Mouse (Mus musculus): Measurements from ENCODE around the gene Pde6g. TPM values are rescaled to one million over a fixed set of nuclear protein-coding genes. Genes with fewer than 3 reads are reported as not detected.
"Not testable (repeated sequence)": the region's sequence is repeated elsewhere in the genome, so short reads cannot be mapped to it uniquely, and the experiment has no call there.

Pde6g gene
- polyA plus RNA-seq, 1 experiment from 2014 or later = 0.34 TPM

DNA sequence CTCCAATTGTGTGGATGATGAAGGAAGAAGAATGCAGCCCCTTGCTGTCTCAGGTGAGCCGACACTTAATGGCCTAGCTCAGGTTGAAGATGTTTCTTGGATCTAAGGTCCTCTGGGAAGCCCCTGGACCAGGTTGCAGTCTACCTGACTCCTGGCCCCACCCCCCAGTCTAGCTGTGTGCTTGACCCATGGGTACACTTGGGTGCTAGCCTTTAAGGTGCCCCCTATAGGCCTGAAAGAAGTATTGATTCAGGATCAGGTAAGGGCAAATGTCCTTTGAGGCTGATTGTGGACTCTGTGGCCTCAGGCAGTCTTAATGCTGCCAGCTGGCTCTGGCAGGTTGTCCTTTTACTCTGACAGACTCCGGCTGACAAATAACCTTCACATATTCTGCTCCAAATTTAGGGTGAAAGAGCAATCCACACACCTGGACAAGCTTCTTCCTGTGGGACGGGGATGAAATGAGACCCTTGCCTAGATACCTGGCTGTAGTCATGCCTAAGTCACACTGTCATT, 10.5 kb downstream of the Pde6g start:
- H3K9me3 ChIP-seq = no peaks in the 10 kb centered on the region
- ATAC-seq = no peak
- no peaks in the 10 kb centered on the region for H3K4me1 ChIP-seq (replicated peaks)
- no peaks in the 10 kb centered on the region for H3K27me3 ChIP-seq (replicated peaks)
- H3K36me3 ChIP-seq = no peaks in the 10 kb centered on the region
- no peak overlapping the region for H3K4me3 ChIP-seq (replicated peaks)
- 91% methylated on average over 3 of the region's 3 CpGs for WGBS
- H3K4me2 ChIP-seq (replicated peaks) = no peak overlapping the region
- H3K9ac ChIP-seq = no peak overlapping the region
- H3K27ac ChIP-seq = no peak overlapping the region

DNA sequence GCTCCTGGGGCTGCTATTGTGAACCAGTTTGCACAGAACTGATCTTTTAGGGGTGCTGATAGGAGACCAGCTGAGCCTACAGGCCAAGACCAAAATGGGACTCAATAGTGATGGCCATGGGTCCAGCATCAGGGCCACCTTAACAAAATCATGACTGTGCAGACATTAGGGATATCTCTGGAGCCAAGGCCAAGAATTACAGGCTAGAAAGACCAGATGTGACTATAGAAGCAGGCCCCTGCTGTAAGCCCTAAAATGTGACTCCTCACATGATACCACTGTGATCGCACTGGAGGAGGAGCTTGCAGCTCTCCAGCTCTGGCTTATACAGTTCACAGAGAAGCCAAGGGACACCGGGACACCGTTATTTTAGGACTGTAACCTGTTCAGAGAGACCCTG, 11.0 kb downstream of the Pde6g start, which contains the start of gene Tspan10:
Tspan10 (plus strand) TSS at position 301 of the 400 bp plus-strand sequence.
- Histone ChIP-seq H3K4me1 (replicated peaks) (no peaks in the 10 kb centered on the region), H3K9ac (no peak within 1 kb of the TSS), H3K9me3 (no peaks in the 10 kb centered on the region), H3K27ac (no peak within 1 kb of the TSS), H3K4me3 (replicated peaks) (no peak within 1 kb of the TSS), H3K27me3 (replicated peaks) (no peaks in the 10 kb centered on the region), H3K4me2 (replicated peaks) (no peak within 1 kb of the TSS), H3K36me3 (no peaks in the 10 kb centered on the region)
- no peak for ATAC-seq
- WGBS = 88% methylated on average over 3 of the region's 3 CpGs

DNA sequence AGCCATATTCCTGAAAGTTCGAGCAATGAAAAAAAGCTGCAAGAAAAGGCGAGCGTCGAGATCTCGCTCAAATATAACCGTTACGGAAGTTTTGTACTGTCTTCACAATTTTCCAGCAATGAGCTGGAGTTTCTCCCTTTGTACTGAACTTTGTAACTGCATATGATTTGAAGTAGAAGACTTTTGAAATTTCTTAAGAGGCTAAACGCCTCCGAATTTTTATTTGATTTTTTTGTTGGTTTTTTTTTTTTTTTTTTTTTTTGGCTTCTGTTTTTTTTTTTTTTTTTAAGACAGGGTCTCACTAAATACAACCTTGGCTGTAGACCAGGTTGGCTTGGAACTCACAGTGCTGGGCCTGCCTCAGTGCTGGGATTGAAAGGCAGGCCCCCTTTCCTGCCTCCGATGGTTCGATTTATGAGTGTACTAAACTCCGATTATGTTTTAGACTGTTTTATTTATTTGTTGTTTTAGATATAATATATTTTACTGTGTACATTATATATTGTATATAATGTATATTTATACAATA, 15.4 kb downstream of the Pde6g start:
- WGBS = 23% methylated on average over 12 of the region's 12 CpGs
- peaks cover 4% of the 10 kb centered on the region for H3K4me1 ChIP-seq (replicated peaks)
- peak overlapping the region; percentile 79; the same call in 1 of the 2 replicates for H3K27ac ChIP-seq
- 0 out of 2 replicates have a peak, but pooled peaks cover 11% of the 10 kb centered on the region for H3K36me3 ChIP-seq
- no peak for ATAC-seq
- H3K4me3 ChIP-seq (replicated peaks) = peak overlapping the region; percentile 100
- peak overlapping the region; percentile 100 for H3K9ac ChIP-seq
- H3K9me3 ChIP-seq = no peaks in the 10 kb centered on the region
- no peaks in the 10 kb centered on the region for H3K27me3 ChIP-seq (replicated peaks)
- peak overlapping the region; percentile 80 for H3K4me2 ChIP-seq (replicated peaks)

DNA sequence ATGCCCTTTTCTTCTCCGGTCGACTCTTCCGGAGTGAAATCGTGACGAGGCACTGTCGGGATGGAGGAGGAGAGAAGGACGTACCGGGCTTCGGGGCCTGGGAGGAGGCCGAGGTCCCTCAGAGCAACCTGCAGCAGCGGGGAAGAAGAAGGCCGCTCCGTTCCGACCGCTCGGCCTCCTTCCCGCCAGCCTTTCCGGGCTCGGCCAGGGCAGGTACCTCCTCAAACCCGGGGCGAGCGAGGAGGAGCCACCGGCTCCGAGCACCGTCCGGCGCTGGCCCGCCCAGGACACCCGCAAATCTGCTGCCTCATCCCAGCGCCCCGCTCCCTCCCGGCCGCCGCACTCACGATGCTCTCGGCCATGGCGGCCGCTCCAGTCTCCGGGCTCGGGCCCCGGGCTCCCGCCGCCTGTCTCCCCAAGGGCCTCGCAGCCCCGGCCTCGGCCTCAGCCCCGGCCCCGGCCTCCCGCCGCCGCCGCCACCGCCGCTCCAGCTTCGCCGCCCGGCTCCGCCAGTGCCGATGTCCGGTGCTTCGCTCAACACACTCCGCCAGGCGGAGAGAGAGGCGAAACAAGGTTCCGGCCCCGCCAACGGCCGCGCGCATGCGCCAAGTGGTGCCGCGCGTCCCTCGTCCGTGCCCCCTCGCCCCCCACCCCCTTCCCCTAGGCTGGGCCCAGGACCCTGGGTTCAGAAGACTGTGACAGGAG, 16.0 kb downstream of the Pde6g start, which contains the start of gene Nploc4:
Nploc4 (minus strand) TSS at position 557 of the 705 bp plus-strand sequence.
- Histone ChIP-seq H3K9me3 (no peaks in the 10 kb centered on the region), H3K4me2 (replicated peaks) (peak within 1 kb of the TSS; percentile 80), H3K27ac (peak within 1 kb of the TSS; percentile 79), H3K4me3 (replicated peaks) (peak within 1 kb of the TSS; percentile 100), H3K4me1 (replicated peaks) (peaks cover 4% of the 10 kb centered on the region), H3K27me3 (replicated peaks) (no peaks in the 10 kb centered on the region), H3K9ac (peak within 1 kb of the TSS; percentile 100), H3K36me3 (0 out of 2 replicates have a peak, but pooled peaks cover 17% of the 10 kb centered on the region)
- WGBS = under 1% methylated on average over 65 of the region's 77 CpGs
- peak; percentile 93 for ATAC-seq

DNA sequence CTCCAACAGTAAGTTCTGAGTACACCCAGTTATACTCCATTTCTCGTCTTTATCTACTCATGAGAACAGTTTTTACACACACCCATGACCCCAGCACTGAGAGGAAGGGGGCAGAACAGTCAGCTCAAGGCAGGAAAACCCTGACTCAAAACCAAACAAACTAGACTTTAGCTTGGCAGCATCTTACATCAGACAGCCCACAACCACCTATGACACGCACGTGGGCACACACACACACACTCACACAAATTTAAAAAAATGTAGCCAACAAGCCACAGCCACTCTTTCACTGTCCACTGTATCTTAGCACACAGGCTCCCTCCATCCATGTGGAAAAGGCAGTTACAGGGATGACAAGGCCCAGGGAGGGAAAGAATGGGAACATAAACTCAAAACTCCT, 26.6 kb downstream of the Pde6g start:
- H3K9me3 ChIP-seq = no peaks in the 10 kb centered on the region
- no peak overlapping the region for H3K4me2 ChIP-seq (replicated peaks)
- no peak for ATAC-seq
- H3K4me3 ChIP-seq (replicated peaks) = no peak overlapping the region
- H3K4me1 ChIP-seq (replicated peaks) = peaks cover 4% of the 10 kb centered on the region; the same call in 1 of the 2 replicates
- no peak overlapping the region for H3K27ac ChIP-seq
- no peaks in the 10 kb centered on the region for H3K27me3 ChIP-seq (replicated peaks)
- H3K36me3 ChIP-seq = peaks cover 39% of the 10 kb centered on the region
- no peak overlapping the region for H3K9ac ChIP-seq
- 91% methylated on average over 3 of the region's 3 CpGs for WGBS

DNA sequence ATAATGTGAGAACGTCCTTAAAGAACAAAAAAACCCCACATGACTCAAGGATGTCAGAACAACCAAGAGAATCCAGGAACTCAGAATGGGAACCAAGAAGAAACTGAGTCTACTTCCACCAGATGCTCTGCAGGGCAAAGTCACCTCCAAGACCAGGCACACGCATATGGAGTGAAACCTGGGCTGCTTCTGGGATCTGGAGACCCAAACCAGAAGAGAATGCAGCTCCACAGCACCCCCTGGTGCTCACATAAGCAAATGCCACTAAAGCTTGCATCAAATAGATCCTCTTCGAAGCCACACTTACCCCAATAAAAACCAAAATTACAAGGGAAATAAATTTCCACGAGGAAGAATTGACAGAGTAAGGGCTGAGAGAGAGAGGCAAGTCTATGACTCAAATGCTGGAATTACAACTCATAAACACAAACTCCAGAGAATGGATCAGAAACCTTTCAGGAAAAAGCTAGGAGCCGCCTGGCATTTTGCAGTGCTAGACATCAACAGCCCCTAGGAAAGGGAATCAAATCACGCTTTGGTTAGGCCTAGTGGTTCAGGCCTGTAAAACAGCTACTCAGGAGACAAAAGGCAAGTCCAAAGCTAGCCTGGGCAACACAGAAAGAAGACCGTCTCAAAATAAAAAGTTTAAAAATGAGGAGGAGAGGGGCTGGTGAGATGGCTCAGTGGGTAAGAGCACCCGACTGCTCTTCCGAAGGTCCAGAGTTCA, 29.6 kb downstream of the Pde6g start:
- no peaks in the 10 kb centered on the region for H3K27me3 ChIP-seq (replicated peaks)
- peaks cover 47% of the 10 kb centered on the region for H3K36me3 ChIP-seq
- H3K4me1 ChIP-seq (replicated peaks) = peaks cover 4% of the 10 kb centered on the region; the same call in 1 of the 2 replicates
- ATAC-seq = 0 out of 2 replicates have a peak, but pooled peaks have one; percentile 53
- H3K27ac ChIP-seq = no peak overlapping the region
- no peak overlapping the region for H3K9ac ChIP-seq
- H3K4me2 ChIP-seq (replicated peaks) = no peak overlapping the region
- no peaks in the 10 kb centered on the region for H3K9me3 ChIP-seq
- H3K4me3 ChIP-seq (replicated peaks) = no peak overlapping the region
- 61% methylated on average over 9 of the region's 9 CpGs for WGBS

DNA sequence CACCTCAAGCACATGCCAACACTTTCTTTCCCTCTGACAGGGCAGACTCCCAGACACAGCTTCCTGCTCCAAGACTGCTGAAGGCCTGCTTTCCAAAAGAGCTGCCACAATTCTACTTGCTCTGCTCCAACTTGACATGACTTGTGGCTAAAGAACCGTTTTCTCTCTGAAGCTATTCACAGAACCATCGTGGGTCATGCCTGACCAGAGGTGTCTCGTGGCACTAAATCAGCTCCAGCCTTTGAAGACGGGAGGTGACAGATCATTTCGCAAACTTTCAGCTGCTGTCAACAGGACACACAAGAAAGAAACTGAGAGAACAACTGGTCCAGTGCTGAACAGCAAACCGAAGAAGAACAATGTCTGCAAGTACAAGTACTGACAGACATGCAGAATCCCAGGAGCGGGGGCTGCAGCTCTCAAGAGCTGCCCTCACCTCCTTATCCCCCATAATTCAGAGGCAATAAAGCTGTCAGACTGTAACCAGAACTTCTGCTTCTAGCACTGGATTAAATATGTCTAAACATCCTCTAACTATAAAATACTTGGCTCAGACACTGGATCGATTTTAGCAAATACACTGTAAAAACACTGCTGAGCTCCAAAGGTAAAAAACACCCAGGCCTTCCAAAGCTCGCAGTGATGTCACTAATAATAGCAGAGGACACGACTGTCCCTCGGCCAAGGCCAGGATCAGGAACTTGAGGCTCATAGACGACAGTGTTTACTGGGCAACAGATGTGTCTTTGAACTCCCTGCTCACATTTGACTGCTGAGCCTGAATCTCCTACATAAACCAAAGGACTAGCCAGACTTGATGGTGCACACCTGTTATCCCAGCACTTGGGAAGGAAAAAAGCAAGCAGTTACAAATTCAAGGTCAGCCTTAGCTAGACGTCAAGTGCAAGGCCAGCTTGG, 30.4 kb downstream of the Pde6g start:
- H3K27ac ChIP-seq = no peak overlapping the region

DNA sequence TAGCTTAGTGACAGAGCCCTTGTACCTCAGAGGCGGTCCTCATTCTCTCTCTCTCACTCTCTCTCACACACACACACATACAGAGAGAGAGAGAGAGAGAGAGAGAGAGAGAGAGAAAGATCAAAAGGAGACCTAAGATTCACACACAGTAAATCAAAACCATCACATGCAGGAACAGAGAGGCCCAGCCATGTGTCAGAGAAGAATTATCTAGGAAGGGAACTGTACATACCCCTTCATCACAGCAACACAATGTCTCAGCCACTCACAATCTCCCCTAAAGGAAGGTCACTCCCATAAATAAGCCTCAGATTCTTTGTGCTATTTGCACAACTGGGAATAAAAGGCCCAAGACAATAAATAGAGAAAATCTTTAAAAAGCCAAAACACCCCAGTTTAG, 34.7 kb downstream of the Pde6g start:
- Histone ChIP-seq H3K4me1 (replicated peaks) (peaks cover 4% of the 10 kb centered on the region; the same call in 1 of the 2 replicates), H3K27me3 (replicated peaks) (no peaks in the 10 kb centered on the region), H3K9me3 (no peaks in the 10 kb centered on the region), H3K36me3 (peaks cover 52% of the 10 kb centered on the region), H3K27ac (no peak overlapping the region), H3K9ac (no peak overlapping the region), H3K4me2 (replicated peaks) (no peak overlapping the region), H3K4me3 (replicated peaks) (no peak overlapping the region)
- WGBS = 100% methylated on average over 1 of the region's 1 CpGs
- ATAC-seq = no peak

More for the DNA sequence above, 30.4 kb downstream of the Pde6g start:
- peak; percentile 55 for ATAC-seq
- WGBS = 42% methylated on average over 13 of the region's 13 CpGs
- Histone ChIP-seq H3K4me1 (replicated peaks) (peaks cover 4% of the 10 kb centered on the region; the same call in 1 of the 2 replicates), H3K9me3 (no peaks in the 10 kb centered on the region), H3K9ac (no peak overlapping the region), H3K36me3 (peaks cover 47% of the 10 kb centered on the region), H3K4me3 (replicated peaks) (no peak overlapping the region), H3K27me3 (replicated peaks) (no peaks in the 10 kb centered on the region), H3K4me2 (replicated peaks) (no peak overlapping the region)

DNA sequence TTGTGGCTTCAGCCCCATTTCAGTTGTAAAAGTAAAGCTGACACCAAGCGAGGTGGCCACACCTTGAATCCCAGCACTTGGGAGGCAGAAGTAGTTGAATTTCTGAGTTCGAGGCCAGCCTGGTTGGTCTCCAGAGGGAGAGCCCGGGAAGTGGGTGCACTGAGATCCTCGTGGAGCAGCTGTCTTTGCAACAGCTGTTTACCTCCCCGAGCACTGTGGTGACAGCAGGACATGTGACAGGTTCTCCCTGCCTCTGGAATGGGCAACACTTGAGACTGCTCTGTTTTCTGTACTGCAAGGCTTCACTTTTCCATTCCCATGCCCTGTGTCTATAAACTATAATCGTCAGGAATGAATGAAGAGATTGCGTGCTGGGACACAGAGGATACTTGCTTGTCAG, 35.4 kb downstream of the Pde6g start:
- 91% methylated on average over 7 of the region's 7 CpGs for WGBS
- ATAC-seq = no peak
- no peak overlapping the region for H3K27ac ChIP-seq
- no peak overlapping the region for H3K9ac ChIP-seq
- H3K27me3 ChIP-seq (replicated peaks) = no peaks in the 10 kb centered on the region
- no peaks in the 10 kb centered on the region for H3K9me3 ChIP-seq
- no peak overlapping the region for H3K4me3 ChIP-seq (replicated peaks)
- peaks cover 57% of the 10 kb centered on the region for H3K36me3 ChIP-seq
- peaks cover 4% of the 10 kb centered on the region; the same call in 1 of the 2 replicates for H3K4me1 ChIP-seq (replicated peaks)
- no peak overlapping the region for H3K4me2 ChIP-seq (replicated peaks)

DNA sequence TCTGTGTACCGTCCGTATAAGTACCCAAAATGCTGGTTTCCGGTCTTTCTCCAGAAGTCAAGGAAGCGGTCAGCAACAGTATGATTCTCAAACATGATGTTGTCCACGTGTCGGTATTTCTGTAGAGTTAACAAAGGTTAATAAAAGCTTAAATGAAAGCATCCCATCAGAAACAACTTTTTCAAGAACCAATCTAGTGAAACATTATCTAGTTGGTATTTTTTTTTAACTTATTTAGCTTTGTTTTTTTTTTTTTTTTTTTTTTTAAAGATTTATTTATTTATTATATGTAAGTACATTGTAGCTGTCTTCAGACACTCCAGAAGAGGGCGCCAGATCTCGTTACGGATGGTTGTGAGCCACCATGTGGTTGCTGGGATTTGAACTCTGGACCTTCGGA, 39.7 kb downstream of the Pde6g start:
- not testable (repeated sequence) for H3K4me1 ChIP-seq (replicated peaks); H3K27me3 ChIP-seq (replicated peaks); ATAC-seq; H3K4me3 ChIP-seq (replicated peaks); H3K9ac ChIP-seq; H3K9me3 ChIP-seq; H3K4me2 ChIP-seq (replicated peaks); H3K27ac ChIP-seq
- 89% methylated on average over 9 of the region's 10 CpGs for WGBS
- H3K36me3 ChIP-seq = peaks cover 66% of the 10 kb centered on the region

DNA sequence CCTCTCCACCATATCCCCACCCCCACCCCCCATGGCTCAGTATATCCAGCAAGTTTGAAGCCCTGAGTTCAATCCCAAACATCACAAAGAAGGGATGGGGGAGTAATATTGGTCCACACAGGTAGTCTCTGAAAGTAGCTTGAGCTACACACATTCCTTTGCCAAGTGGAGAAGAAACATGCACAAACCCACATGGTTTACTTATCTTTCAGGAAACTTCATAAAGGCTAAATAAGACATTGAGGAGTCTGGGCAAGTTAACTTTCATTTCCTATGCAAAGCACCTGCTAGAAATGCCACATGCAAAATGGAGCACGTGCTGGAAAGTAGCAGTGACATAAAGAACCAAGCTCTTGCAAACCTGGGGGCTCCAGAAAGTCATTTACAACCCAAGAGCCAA, 46.9 kb downstream of the Pde6g start:
- ATAC-seq = no peak
- WGBS = 80% methylated on average over 1 of the region's 1 CpGs
- Histone ChIP-seq H3K9ac (no peak overlapping the region), H3K4me1 (replicated peaks) (no peaks in the 10 kb centered on the region), H3K36me3 (peaks cover 46% of the 10 kb centered on the region), H3K4me2 (replicated peaks) (no peak overlapping the region), H3K27ac (no peak overlapping the region), H3K9me3 (no peaks in the 10 kb centered on the region), H3K4me3 (replicated peaks) (no peak overlapping the region), H3K27me3 (replicated peaks) (no peaks in the 10 kb centered on the region)
